Mouse (Mus musculus) erythroblast, embryonic 14.5 days (primary cell): ENCODE results near the gene Slc16a12. TPM values are rescaled to one million over a fixed set of nuclear protein-coding genes. Genes with fewer than 3 reads are reported as not detected.

ENCODE experiments used
- H3K27me3 ChIP-seq: 2 replicates; pipeline ENCODE4 v1.6.1; 2012; ENCODE audit warnings: inconsistent platforms; ENCODE audit not compliant: control insufficient read depth
- H3K36me3 ChIP-seq: 2 replicates; pipeline ENCODE4 v1.6.1; 2012; ENCODE audit warnings: mild to moderate bottlenecking, inconsistent platforms; ENCODE audit not compliant: control insufficient read depth
- H3K4me1 ChIP-seq: 2 replicates; pipeline ENCODE4 v1.6.1; 2012; ENCODE audit warnings: inconsistent platforms; ENCODE audit not compliant: control insufficient read depth
- H3K4me3 ChIP-seq: replicated peaks from 2 replicates; pipeline ENCODE3; 2012; ENCODE audit warnings: moderate library complexity, mild to moderate bottlenecking, inconsistent platforms
- H3K9me3 ChIP-seq: 2 replicates; pipeline ENCODE4 v1.6.1; 2012; ENCODE audit warnings: low read length, inconsistent platforms, mixed read lengths; ENCODE audit not compliant: control insufficient read depth
- GATA1 ChIP-seq: IDR thresholded peaks from 2 replicates; pipeline ENCODE4 v1.6.1; 2012; ENCODE audit warnings: low read length, inconsistent platforms, mixed read lengths
- TAL1 ChIP-seq: IDR thresholded peaks from 3 replicates; pipeline ENCODE4 v1.6.1; 2012; ENCODE audit warnings: low read length, inconsistent platforms, mixed read lengths
- polyA plus RNA-seq: library from polyadenylated mRNA; stranded (reverse); fragments of >175 nt; gene quantifications from 2 replicates; pipeline ENCODE4 v1.2.3, GENCODE M21; 2012

Gene Slc16a12
- polyA plus RNA-seq = not detected in 2 replicates

- TF ChIP-seq GATA1 (no peak), TAL1 (no peak)
- H3K9me3 ChIP-seq = no peaks in the 10 kb centered on the region
- no peaks in the 10 kb centered on the region for H3K4me1 ChIP-seq
- no peaks in the 10 kb centered on the region for H3K36me3 ChIP-seq
- peaks cover 18% of the 10 kb centered on the region for H3K27me3 ChIP-seq
- peak within 1 kb of the TSS; percentile 54 for H3K4me3 ChIP-seq
Observed at GRCm38 (mm10) chr19:34746688-34747504, at the start of gene Slc16a12. Slc16a12 (minus strand) TSS chr19:34747289.

- no peak for TF ChIP-seq GATA1
- TF ChIP-seq TAL1 = no peak
- Histone ChIP-seq H3K36me3 (no peaks in the 10 kb centered on the region), H3K4me3 (no peak overlapping the region), H3K9me3 (no peaks in the 10 kb centered on the region), H3K4me1 (no peaks in the 10 kb centered on the region), H3K27me3 (no peaks in the 10 kb centered on the region)
Observed at GRCm38 (mm10) chr19:34796396-34796795, 49.3 kb upstream of the Slc16a12 start.

- Histone ChIP-seq H3K4me1 (no peaks in the 10 kb centered on the region), H3K36me3 (no peaks in the 10 kb centered on the region), H3K4me3 (no peak overlapping the region), H3K27me3 (no peaks in the 10 kb centered on the region), H3K9me3 (no peaks in the 10 kb centered on the region)
- TF ChIP-seq TAL1 = no peak
- no peak for TF ChIP-seq GATA1
Observed at GRCm38 (mm10) chr19:34782491-34782890, 35.4 kb upstream of the Slc16a12 start.

DNA sequence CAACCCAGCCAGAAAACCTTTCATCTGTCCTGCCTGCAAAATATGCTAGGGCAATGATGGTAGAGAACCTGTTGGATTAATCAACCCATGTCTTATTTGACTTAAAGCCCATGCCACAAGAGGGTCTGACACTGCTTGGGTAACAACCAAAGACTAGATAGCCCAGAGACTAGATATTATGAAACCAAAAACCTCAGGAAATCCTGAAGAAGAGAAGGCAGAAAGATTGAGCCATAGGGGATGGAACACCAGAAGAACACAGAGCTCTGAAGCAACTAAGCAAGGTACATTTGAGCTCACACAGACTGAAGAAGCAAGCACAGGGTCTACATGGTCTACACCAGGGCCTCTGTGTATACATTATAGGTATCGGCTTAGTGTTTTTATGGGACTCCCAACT is 31.9 kb upstream of the Slc16a12 start:
- no peaks in the 10 kb centered on the region for H3K27me3 ChIP-seq
- TF ChIP-seq GATA1 (no peak), TAL1 (no peak)
- no peaks in the 10 kb centered on the region for H3K36me3 ChIP-seq
- no peaks in the 10 kb centered on the region for H3K9me3 ChIP-seq
- no peak overlapping the region for H3K4me3 ChIP-seq
- H3K4me1 ChIP-seq = no peaks in the 10 kb centered on the region

- Histone ChIP-seq H3K9me3 (no peaks in the 10 kb centered on the region), H3K27me3 (no peaks in the 10 kb centered on the region), H3K36me3 (no peaks in the 10 kb centered on the region), H3K4me1 (no peaks in the 10 kb centered on the region), H3K4me3 (no peak overlapping the region)
- TF ChIP-seq GATA1 (no peak), TAL1 (no peak)
Observed at GRCm38 (mm10) chr19:34778098-34778497, 31.0 kb upstream of the Slc16a12 start.

GRCm38 (mm10) chr19:34772775-34773174 is 25.7 kb upstream of the Slc16a12 start:
- Histone ChIP-seq H3K27me3 (no peaks in the 10 kb centered on the region), H3K36me3 (no peaks in the 10 kb centered on the region), H3K4me3 (no peak overlapping the region), H3K9me3 (no peaks in the 10 kb centered on the region), H3K4me1 (no peaks in the 10 kb centered on the region)
- TF ChIP-seq TAL1 (no peak), GATA1 (no peak)

- Histone ChIP-seq H3K36me3 (no peaks in the 10 kb centered on the region), H3K4me1 (no peaks in the 10 kb centered on the region), H3K4me3 (no peak overlapping the region), H3K27me3 (no peaks in the 10 kb centered on the region), H3K9me3 (no peaks in the 10 kb centered on the region)
- no peak for TF ChIP-seq TAL1
- TF ChIP-seq GATA1 = no peak
Observed at GRCm38 (mm10) chr19:34770764-34771163, 23.7 kb upstream of the Slc16a12 start.

DNA sequence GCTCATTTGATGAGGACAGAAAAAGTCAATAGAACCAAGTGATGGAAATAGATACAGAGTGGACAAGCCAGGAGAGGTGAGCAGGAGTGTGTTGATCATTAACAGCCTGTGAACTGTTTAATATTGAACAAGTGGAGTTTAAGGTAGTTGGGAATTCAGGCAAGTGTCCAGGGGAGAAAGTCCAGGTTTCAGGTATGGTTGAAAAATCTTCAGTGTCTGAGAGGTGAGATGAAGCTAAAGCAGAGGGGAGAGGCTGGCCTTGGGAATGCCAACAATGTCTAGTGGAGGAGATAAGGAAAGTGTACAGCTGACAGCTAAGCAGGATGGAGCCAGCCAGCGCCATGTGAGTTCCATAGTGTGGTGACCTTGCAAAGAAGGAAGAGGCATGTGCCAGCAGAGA is 11.7 kb upstream of the Slc16a12 start:
- no peaks in the 10 kb centered on the region for H3K9me3 ChIP-seq
- no peak overlapping the region for H3K4me3 ChIP-seq
- TF ChIP-seq GATA1 (no peak), TAL1 (no peak)
- no peaks in the 10 kb centered on the region for H3K27me3 ChIP-seq
- no peaks in the 10 kb centered on the region for H3K36me3 ChIP-seq
- H3K4me1 ChIP-seq = no peaks in the 10 kb centered on the region

DNA sequence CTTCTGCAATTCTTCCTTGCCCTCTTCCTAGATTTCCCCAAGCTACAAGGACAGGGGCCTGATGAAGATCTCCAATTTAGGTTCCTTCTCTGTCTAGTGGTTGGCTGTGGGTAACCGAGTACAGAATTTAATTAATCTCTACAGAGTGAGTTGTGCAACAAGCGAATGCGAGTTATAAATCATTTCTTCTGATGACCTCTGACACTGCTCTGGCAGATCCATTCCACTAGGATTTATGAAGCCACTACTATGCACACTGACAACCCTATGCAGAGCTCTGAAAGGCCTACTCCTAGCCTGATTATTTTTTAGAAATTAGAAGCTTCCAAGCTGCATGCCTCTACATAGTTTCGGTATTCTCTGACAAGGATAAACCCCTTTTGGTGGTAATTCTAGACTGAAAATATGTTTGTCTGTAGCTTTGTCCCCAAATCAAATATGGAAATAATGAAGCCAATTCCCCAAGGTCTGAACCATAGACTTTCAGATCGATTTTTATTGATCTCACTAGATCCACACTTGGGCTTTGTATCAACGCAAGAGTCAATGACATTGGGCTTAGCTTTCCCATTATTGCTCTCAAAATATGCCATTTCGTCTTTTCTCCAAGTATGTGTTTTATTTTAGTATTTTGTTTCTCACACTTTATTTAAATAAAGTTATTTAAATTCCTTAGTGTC is 9.6 kb upstream of the Slc16a12 start:
- H3K27me3 ChIP-seq = no peaks in the 10 kb centered on the region
- no peak for TF ChIP-seq GATA1
- TF ChIP-seq TAL1 = no peak
- H3K36me3 ChIP-seq = no peaks in the 10 kb centered on the region
- no peak overlapping the region for H3K4me3 ChIP-seq
- no peaks in the 10 kb centered on the region for H3K4me1 ChIP-seq
- H3K9me3 ChIP-seq = no peaks in the 10 kb centered on the region
